Mouse (Mus musculus): ENCODE data around the gene Clock.

Clock gene

GRCm38 (mm10) chr5:76274977-76275376 lies 29.6 kb downstream of the Clock start:
- DNase-seq = no peak

GRCm38 (mm10) chr5:76250948-76251347 lies 53.6 kb downstream of the Clock start:
- DNase-seq = no peak

- no peak for DNase-seq
These were observed 58.1 kb downstream of the Clock start for GRCm38 (mm10) chr5:76246539-76246938.

- peak; percentile 43 for DNase-seq
These were observed 59.2 kb downstream of the Clock start for GRCm38 (mm10) chr5:76245419-76245818.

- DNase-seq = no peak
These were observed 60.2 kb downstream of the Clock start for GRCm38 (mm10) chr5:76244430-76244829.

GRCm38 (mm10) chr5:76243929-76244328 lies 60.7 kb downstream of the Clock start:
- no peak for DNase-seq

GRCm38 (mm10) chr5:76243274-76243673 lies 61.3 kb downstream of the Clock start:
- no peak for DNase-seq

- no peak for DNase-seq
These were observed 73.3 kb downstream of the Clock start for GRCm38 (mm10) chr5:76231171-76231855.

- DNase-seq = peak; percentile 73
These were observed 87.9 kb downstream of the Clock start for GRCm38 (mm10) chr5:76216691-76217090.

GRCm38 (mm10) chr5:76208066-76208465 lies 96.5 kb downstream of the Clock start:
- no peak for DNase-seq

GRCm38 (mm10) chr5:76205886-76206285 lies 98.7 kb downstream of the Clock start:
- no peak for DNase-seq

- DNase-seq = no peak
These were observed 101.4 kb downstream of the Clock start for GRCm38 (mm10) chr5:76203171-76203570.

GRCm38 (mm10) chr5:76199346-76199745 lies 105.2 kb downstream of the Clock start:
- no peak for DNase-seq

- DNase-seq = no peak
These were observed 110.1 kb downstream of the Clock start for GRCm38 (mm10) chr5:76194377-76194945.

GRCm38 (mm10) chr5:76193075-76193474 lies 111.5 kb downstream of the Clock start:
- no peak for DNase-seq

- no peak for DNase-seq
These were observed 114.0 kb downstream of the Clock start for GRCm38 (mm10) chr5:76190609-76191008.

GRCm38 (mm10) chr5:76187885-76188284 lies 116.7 kb downstream of the Clock start:
- DNase-seq = no peak

GRCm38 (mm10) chr5:76184286-76185080 lies 120.1 kb downstream of the Clock start:
- DNase-seq = peak; percentile 63

- DNase-seq = peak; percentile 97
These were observed 120.8 kb downstream of the Clock start, which contains the start of gene Tmem165 for GRCm38 (mm10) chr5:76183750-76184261. Gene Tmem165 (plus strand): TSS chr5:76183880.

- no peak for DNase-seq
These were observed 121.4 kb downstream of the Clock start for GRCm38 (mm10) chr5:76183043-76183749.

- no peak for DNase-seq
These were observed 122.3 kb downstream of the Clock start for GRCm38 (mm10) chr5:76182326-76182725.

- DNase-seq = no peak
These were observed 124.8 kb downstream of the Clock start for GRCm38 (mm10) chr5:76179791-76180190.

- no peak for DNase-seq
These were observed 125.4 kb downstream of the Clock start for GRCm38 (mm10) chr5:76179171-76179570.
